Mouse (Mus musculus) myocyte (in vitro differentiated cells): Measurements from ENCODE around the gene Mtfmt.

Experiments
- MAX ChIP-seq: IDR thresholded peaks from one replicate; pipeline ENCODE4 v1.6.1; 2011; ENCODE audit warnings: low read depth, mild to moderate bottlenecking, control low read depth
- POLR2A ChIP-seq: IDR thresholded peaks from one replicate; pipeline ENCODE4 v1.6.1; 2011; ENCODE audit warnings: low read depth, mild to moderate bottlenecking, control low read depth, moderate library complexity; ENCODE audit not compliant: insufficient read length

DNA sequence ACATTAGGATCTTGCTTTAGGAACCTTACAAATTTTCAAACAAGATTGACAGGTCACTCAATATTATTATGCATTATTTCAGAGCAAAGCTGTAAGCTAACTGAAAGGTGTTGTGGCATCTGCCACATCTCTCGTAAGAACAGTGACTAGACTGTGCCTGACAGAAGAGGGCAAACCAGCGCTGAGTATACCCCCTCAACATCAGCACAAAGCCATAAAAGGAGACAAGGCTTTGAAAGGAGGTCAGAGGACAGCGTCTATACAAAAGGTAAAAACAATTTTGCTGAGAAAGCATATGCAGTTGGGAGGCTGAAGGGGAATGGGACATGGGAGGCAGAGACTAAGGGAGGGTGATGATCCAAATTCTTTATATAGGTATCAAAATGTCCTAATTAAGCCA is 24.6 kb downstream of the Mtfmt start:
- no peak for TF ChIP-seq MAX
- no peak for TF ChIP-seq POLR2A
